Mouse (Mus musculus): Measurements from ENCODE around the gene Aak1.

DNA sequence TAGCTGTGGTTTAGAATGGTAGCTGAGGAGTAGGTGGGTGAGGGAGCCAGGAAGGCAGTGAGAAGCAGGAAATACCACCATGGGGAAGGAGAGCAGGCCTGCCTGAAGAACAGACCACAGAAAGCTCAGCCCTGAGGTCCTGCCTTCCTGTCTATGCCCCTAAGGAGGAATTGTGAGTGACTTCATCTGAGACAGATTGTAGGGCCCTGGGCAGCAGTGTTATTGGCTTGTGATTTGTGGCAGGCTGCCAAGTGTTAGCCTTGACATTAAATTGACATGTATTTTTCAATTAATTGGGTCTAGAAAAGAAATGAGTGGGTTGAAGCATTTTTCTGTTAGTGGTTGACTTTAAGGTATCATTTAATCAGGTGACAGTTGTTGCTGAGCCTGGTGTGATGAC, 179.6 kb downstream of the Aak1 start:
- TF ChIP-seq CTCF (IDR thresholded peaks at IDR 0.05; ENCODE audit: low read depth) (no peak), EP300 (IDR thresholded peaks at IDR 0.05; ENCODE audit: low read depth) (no peak)
